Mouse (Mus musculus) cerebellum, adult 2 months (tissue): Measurements from ENCODE around the gene Kdm2a.

ENCODE experiments used
- CTCF ChIP-seq: fragments of 200-500 bp; IDR thresholded peaks from 2 replicates; pipeline ENCODE4 v1.5.1; 2011; ENCODE audit warnings: low read depth, mild to moderate bottlenecking, control low read depth, low read length, moderate library complexity, borderline replicate concordance; ENCODE audit not compliant: insufficient read depth
- POLR2A ChIP-seq: fragments of 200-500 bp; IDR thresholded peaks from 2 replicates; pipeline ENCODE4 v1.6.1; 2011; ENCODE audit warnings: low read length, control low read depth, borderline replicate concordance; ENCODE audit not compliant: insufficient read depth

- TF ChIP-seq POLR2A = no peak
- TF ChIP-seq CTCF = no peak
These were observed 51.6 kb downstream of the Kdm2a start for GRCm38 (mm10) chr19:4346479-4346878.
